Mouse (Mus musculus) kidney, postnatal 10 days (tissue): ENCODE measurements at regions not wholly inside any gene's neighbourhood (a gene's known extent, or its start where the extent isn't known, plus 50 kb on each side); places are given as distances from the start of the nearest gene placed in this dataset.

Experiments used
- DNase-seq: peaks from one replicate; pipeline ENCODE4 v3.0.0; 2021; ENCODE audit warnings: mixed read lengths

DNA sequence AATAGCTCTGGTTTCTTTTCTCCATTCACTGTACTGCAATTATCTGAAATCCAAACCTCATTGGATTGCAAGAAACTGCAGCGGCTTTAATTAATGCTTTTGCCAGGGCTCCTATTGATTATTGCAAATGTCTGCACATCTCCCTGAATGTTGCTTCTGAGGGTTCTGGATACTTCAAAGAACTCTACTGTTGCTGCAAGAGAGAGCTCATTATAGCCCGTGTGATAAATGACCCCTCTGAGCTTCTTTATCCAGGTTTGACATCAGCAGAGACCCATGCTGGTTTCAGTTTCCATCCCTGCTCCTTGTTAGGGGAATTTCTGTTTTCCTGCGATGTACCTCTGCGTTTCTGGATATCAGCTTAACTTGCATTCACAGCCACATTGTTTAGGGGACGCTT lies 78.4 kb upstream of the Nav3 start:
- DNase-seq: no peak

- DNase-seq: no peak
These were observed 86.7 kb upstream of the Nav3 start for GRCm38 (mm10) chr10:110542712-110543111.

- DNase-seq: no peak
These were observed 92.4 kb upstream of the Nav3 start for GRCm38 (mm10) chr10:110548391-110548790.

DNA sequence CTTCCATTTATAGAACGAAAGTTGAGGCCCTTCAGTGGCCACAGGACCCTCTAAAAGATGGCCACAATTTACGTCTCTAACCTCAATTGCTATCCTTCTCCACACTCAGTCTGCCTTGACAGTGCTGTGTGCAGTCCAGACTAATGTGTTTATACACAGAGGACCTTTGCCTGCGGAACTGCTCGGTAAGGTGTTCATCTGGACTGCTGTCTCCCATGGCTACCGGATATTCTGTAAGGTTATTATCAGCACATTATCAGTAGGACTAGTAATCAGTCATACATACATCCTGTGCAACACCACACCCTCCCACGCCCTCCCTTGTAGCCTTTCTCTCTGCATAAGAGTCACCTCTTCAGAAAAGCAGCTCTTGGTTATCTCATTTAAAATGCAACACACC lies 98.0 kb upstream of the Nav3 start:
- DNase-seq: no peak

DNA sequence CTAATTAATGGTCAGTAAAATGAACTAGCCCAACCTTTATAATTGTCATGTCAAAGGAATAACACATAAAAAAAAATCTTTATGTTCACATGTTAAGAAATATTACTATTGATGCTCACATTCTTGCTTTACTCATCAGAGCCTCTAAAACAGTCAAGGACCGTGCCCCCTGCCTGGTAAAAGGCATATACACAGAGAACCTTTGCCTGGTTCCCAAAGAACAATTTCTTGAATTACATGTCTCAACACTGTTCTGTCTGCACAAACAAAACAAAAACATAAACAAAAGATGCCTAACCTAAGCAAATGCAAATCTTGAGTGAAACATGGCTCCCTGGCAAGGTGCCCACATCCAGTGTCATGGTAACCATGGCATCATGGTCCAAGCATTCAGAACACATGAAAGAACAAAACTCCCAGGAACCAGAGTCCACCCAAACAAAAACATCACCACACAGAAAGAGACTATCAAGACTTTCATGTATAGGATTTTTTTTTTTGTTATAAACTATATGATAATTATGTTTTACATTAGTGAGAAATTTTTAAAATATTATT lies 100.4 kb upstream of the Nav3 start:
- DNase-seq: no peak

GRCm38 (mm10) chr10:110563057-110563456 lies 107.1 kb upstream of the Nav3 start:
- DNase-seq: no peak

DNA sequence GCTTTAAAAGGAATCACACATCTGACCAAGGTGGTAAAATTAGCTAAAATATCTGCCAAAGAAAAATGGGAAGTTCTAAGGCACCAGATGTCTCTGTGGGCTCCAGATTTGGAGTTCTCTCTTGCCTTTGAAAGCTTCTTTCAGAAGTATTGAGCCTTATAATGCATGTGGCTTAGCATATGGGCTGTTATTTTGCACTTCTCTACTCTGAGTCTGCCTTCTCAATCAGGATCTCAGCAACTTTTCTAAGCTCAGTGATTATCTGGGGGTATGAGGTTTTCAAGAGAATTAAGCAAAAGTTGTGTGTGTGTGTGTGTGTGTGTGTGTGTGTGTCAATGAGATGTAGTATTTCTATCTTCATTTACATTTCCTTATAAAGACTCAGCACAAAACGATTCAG lies 107.6 kb upstream of the Nav3 start:
- no peak for DNase-seq

- no peak for DNase-seq
These were observed 110.5 kb upstream of the Nav3 start for GRCm38 (mm10) chr10:110566260-110567050.

DNA sequence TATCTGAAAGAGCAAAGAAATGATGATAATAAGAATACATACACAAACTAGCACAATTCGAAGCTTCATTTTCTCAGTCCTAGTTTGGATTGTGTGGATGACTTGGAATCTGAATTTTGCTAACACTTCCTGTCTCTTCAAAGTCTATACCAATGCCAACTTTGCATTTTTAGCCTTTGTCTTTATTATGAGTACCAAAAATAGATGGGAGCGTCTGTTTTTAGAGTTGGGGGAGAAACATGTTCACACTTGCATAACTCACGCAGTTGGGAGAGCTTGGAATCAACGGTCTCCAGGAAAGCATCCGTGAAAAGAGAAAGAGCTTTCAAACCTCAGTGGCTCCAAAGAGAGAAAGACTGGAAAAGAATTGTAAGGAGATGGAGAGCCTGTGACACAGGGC lies 114.5 kb upstream of the Nav3 start:
- DNase-seq: no peak

- no peak for DNase-seq
These were observed 115.2 kb upstream of the Nav3 start for GRCm38 (mm10) chr10:110571179-110571578.

DNA sequence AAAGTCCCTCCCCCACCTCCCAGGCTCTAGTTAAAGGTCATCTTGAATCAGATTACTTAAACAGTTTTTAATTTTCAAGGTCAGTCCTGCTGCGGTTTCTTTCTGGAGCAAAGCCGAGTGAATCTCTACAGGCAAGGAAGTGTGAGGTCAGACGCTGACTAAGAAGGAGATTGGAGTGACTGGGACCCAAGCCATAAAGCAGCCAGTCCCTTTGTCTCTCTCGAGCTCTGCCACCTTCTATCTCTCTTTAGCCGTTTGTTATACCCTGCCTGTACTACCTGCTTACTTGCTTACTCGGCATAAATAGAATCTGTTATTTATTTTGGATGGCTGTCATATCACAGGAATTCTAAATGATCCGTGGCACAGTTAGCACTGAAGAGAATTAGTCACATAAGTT lies 117.5 kb upstream of the Nav3 start:
- no peak for DNase-seq

DNA sequence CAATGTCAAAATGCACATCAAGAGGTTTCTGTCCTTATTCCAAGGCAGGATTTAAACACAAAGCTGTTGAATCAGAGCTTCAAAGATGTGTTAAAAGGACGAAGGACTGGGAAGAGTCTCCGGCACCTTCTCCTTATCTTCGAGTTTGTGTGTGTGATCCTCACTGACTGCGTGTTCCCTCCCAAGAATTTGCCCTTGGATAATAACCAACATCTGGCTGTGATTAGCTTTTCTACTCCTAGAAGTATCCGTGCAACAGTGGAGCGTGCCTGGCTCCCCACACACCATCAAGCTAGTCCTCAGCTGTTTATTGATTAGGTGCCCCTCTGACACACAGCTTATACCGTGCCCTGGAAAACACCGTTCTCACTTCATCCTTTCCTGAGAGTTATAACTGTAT lies 130.0 kb upstream of the Nav3 start:
- no peak for DNase-seq

DNA sequence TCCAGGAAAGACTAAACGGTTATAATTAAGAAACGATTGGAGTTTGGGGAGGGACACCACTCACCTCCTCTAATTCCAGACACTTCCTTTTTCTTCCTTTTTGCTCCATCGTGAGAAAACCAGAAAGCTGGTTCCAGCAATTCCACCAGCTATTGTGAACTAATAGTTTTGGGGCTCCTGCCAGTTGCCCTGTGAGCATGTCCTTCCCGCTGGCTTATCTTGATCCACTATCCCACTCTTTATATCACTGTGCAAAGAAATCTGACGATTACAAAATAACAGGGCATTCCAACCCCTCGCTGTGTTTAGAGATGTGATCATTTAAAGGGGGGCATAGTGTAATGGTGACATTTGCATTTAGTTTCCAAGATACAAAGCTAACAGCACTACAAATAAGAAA lies 130.5 kb upstream of the Nav3 start:
- DNase-seq: no peak

DNA sequence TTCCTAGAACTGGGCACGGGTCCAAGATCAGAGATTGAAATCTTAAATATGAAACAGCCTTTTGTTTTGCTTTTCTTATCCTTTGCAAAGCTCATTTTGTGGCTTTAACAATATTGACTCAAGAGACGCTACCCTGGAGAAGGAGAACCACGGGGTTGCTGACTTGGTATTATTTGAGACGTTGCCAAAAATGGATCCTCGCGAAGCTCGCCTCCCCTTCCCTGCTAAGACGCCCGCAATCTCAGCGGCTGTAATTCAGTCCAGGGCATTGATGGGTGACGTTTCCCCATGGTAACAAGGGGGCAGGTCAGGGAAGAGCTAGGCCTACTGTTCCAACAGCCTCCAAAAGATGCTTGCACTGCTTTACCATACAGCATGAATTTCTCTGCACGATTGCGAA lies 131.5 kb upstream of the Nav3 start:
- DNase-seq: peak; percentile 11

DNA sequence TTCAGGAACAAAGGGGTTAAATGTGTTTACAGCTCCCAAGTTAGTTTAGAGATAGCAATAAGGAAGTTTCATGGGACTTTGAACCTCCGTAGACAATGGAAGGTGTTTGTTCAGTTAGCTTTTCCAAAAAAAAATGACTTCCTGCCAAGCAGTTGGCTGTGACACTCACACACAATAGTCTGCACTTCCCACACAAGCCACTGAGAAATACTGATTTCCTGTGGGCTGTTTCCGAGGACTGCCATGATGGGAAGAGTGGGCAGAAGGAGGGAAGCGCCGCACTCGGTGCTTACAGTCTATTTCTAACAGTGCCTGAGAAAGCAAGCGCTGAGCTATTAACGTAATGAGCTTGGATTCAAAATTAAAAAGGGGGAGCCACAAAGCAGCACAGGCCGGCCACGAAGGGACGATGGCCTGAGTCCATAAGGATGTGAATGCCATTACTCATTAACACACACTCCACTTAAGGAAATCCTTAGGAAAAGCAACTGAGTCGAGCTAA lies 144.4 kb upstream of the Nav3 start:
- peak; percentile 45 for DNase-seq

DNA sequence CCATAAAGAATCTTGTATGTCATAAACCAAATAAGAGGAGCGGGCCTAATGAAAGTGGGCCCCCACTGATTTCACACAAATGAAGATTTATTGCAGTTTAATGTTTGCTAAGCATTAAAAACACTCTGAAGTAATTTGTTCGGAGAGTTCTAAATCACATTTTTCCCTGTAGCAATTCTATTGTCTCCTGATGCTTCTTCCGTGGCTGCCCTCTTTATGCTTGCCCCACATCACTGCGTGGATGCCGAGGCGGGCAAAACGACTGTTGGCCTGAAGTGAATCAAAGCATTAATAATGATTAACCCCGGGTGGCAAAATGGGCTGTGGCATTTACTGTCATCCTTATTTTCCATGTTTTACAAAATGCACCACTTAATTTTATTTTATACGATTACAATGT lies 134.9 kb upstream of the E2f7 start:
- DNase-seq: no peak

GRCm38 (mm10) chr10:110617004-110617403 lies 128.2 kb upstream of the E2f7 start:
- no peak for DNase-seq

DNA sequence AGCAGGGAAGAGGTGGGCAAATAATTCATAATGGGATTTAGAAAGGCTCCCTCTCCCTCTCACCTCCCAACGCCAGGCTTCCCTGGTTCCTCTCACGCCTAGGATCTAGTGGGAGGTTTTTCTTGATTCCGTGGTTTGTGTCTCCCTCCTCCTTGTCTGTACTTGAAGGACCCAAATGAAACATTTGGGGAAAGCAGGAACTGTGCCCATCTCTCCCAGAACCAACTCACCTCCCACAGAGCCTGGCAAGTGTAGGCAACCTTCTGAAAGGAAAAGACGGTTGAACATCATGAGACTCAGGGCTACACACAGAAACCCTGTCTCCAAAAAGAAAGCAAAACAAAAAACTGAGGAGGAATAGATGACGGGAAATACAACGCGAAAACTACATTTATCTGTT lies 126.0 kb upstream of the E2f7 start:
- DNase-seq: no peak

- no peak for DNase-seq
These were observed 119.6 kb upstream of the E2f7 start for GRCm38 (mm10) chr10:110625644-110626043.

- DNase-seq: no peak
These were observed 104.8 kb upstream of the E2f7 start for GRCm38 (mm10) chr10:110640406-110640805.

GRCm38 (mm10) chr10:110642065-110642690 lies 103.1 kb upstream of the E2f7 start:
- no peak for DNase-seq

- no peak for DNase-seq
These were observed 97.6 kb upstream of the E2f7 start for GRCm38 (mm10) chr10:110647603-110648002.

DNA sequence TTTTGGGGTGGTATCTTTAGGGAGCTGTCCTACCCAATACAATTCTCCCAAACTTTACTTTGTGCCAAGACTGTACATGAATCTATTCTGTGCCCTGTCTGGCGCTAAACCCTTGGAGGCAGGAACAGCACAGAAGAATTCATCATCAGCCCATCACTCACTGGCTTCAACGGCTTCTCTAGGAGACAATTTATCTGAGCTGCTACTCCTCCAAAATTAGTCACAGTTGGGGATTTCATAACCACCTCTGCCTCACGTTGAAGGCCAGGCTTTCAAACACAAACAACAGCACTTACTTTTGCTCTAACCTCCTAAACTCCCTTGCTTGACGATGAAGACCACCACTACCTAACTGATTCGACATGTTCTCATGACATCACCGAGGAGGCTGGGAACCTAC lies 95.1 kb upstream of the E2f7 start:
- no peak for DNase-seq

- DNase-seq: no peak
These were observed 94.4 kb upstream of the E2f7 start for GRCm38 (mm10) chr10:110650851-110651250.
